Mouse (Mus musculus) limb, embryonic 13.5 days (tissue): ENCODE measurements around the gene Fmo5. TPM values are rescaled to one million over a fixed set of nuclear protein-coding genes. Genes with fewer than 3 reads are reported as not detected.

ENCODE experiments used
- ATAC-seq: fragments of 200-750 bp; cut with Nextera tagmentation; 2 replicates; pipeline ENCODE4 v1.8.0; 2017; ENCODE audit warnings: low read depth, moderate number of reproducible peaks, moderate TSS enrichment; ENCODE audit not compliant: low FRiP score
- H3K27ac ChIP-seq: fragments of 300-500 bp; sonication (generic); 2 replicates; pipeline ENCODE4 v1.5.1; 2015; ENCODE audit warnings: inconsistent platforms, mild to moderate bottlenecking, moderate library complexity
- H3K27me3 ChIP-seq: fragments of 300-500 bp; sonication (generic); 2 replicates; pipeline ENCODE4 v1.6.1; 2015; ENCODE audit warnings: mild to moderate bottlenecking, inconsistent platforms
- H3K36me3 ChIP-seq: fragments of 300-500 bp; sonication (generic); 2 replicates; pipeline ENCODE4 v1.6.1; 2015; ENCODE audit warnings: inconsistent platforms, mild to moderate bottlenecking, moderate library complexity
- H3K4me1 ChIP-seq: fragments of 300-500 bp; sonication (generic); 2 replicates; pipeline ENCODE4 v1.6.1; 2015; ENCODE audit warnings: inconsistent platforms
- H3K4me2 ChIP-seq: fragments of 300-500 bp; sonication (generic); replicated peaks from 2 replicates; pipeline ENCODE4 v1.6.1; 2015; ENCODE audit warnings: inconsistent platforms, mild to moderate bottlenecking, moderate library complexity
- H3K4me3 ChIP-seq: fragments of 300-500 bp; sonication (generic); 2 replicates; pipeline ENCODE4 v1.5.1; 2015; ENCODE audit warnings: moderate library complexity, mild to moderate bottlenecking, inconsistent platforms
- H3K9ac ChIP-seq: fragments of 300-500 bp; sonication (generic); 2 replicates; pipeline ENCODE4 v1.6.1; 2015; ENCODE audit warnings: mild to moderate bottlenecking, inconsistent platforms
- H3K9me3 ChIP-seq: fragments of 300-500 bp; sonication (generic); 2 replicates; pipeline ENCODE4 v1.6.1; 2016; ENCODE audit warnings: inconsistent platforms
- WGBS: fragments of 180-500 bp; shearing (Covaris S2); methylation state at CpG from one replicate; pipeline ENCODE4 v1.1.7; 2015; 5-methylcytosine and 5-hydroxymethylcytosine counted together
- polyA plus RNA-seq: library from polyadenylated mRNA; unstranded; fragments of >200 nt; fragmentation: Nextera tagmentation; extraction: Ambion mirVana; gene quantifications from 2 replicates; pipeline ENCODE4 v1.2.1, GENCODE M21; 2015

Fmo5 gene
- polyA plus RNA-seq, 1 experiment from 2014 or later = 2.0 TPM

GRCm38 (mm10) chr3:97683560-97684195 is 55.1 kb downstream of the Fmo5 start:
- 8% methylated on average over 16 of the region's 16 CpGs for WGBS
- Histone ChIP-seq H3K27me3 (peaks cover 39% of the 10 kb centered on the region), H3K9ac (no peak overlapping the region), H3K27ac (no peak overlapping the region), H3K4me3 (no peak overlapping the region), H3K36me3 (no peaks in the 10 kb centered on the region), H3K9me3 (no peaks in the 10 kb centered on the region), H3K4me1 (peaks cover 16% of the 10 kb centered on the region), H3K4me2 (peak overlapping the region; percentile 42)
- 0 out of 2 replicates have a peak, but pooled peaks have one; percentile 21 for ATAC-seq

- Histone ChIP-seq H3K36me3 (no peaks in the 10 kb centered on the region), H3K4me1 (peaks cover 12% of the 10 kb centered on the region), H3K27ac (no peak overlapping the region), H3K4me2 (no peak overlapping the region), H3K4me3 (no peak overlapping the region), H3K27me3 (peaks cover 30% of the 10 kb centered on the region), H3K9ac (no peak overlapping the region), H3K9me3 (no peaks in the 10 kb centered on the region)
- ATAC-seq = no peak
- WGBS = 86% methylated on average over 4 of the region's 4 CpGs
Measured at GRCm38 (mm10) chr3:97686372-97687117, 57.9 kb downstream of the Fmo5 start.

GRCm38 (mm10) chr3:97689289-97689688 is 60.7 kb downstream of the Fmo5 start:
- Histone ChIP-seq H3K4me3 (no peak overlapping the region), H3K27me3 (peaks cover 10% of the 10 kb centered on the region), H3K4me2 (no peak overlapping the region), H3K4me1 (0 out of 2 replicates have a peak, but pooled peaks cover 5% of the 10 kb centered on the region), H3K9me3 (no peaks in the 10 kb centered on the region), H3K36me3 (no peaks in the 10 kb centered on the region), H3K9ac (no peak overlapping the region), H3K27ac (no peak overlapping the region)
- no peak for ATAC-seq
- WGBS = 72% methylated on average over 2 of the region's 2 CpGs

GRCm38 (mm10) chr3:97690590-97690989 is 62.0 kb downstream of the Fmo5 start:
- ATAC-seq = no peak
- 0 out of 2 replicates have a peak, but pooled peaks cover 5% of the 10 kb centered on the region for H3K27me3 ChIP-seq
- WGBS = 57% methylated on average over 7 of the region's 7 CpGs

GRCm38 (mm10) chr3:97691443-97692017 is 62.9 kb downstream of the Fmo5 start:
- no peaks in the 10 kb centered on the region for H3K36me3 ChIP-seq
- no peak overlapping the region for H3K4me3 ChIP-seq
- 0 out of 2 replicates have a peak, but pooled peaks cover 5% of the 10 kb centered on the region for H3K4me1 ChIP-seq
- 0 out of 2 replicates have a peak, but pooled peaks cover under 1% of the 10 kb centered on the region for H3K27me3 ChIP-seq
- ATAC-seq = no peak
- H3K9ac ChIP-seq = no peak overlapping the region
- no peaks in the 10 kb centered on the region for H3K9me3 ChIP-seq
- WGBS = 72% methylated on average over 12 of the region's 12 CpGs
- H3K4me2 ChIP-seq = no peak overlapping the region
- H3K27ac ChIP-seq = no peak overlapping the region

More at GRCm38 (mm10) chr3:97690590-97690989, 62.0 kb downstream of the Fmo5 start:
- H3K36me3 ChIP-seq = no peaks in the 10 kb centered on the region
- H3K4me2 ChIP-seq = no peak overlapping the region
- H3K9ac ChIP-seq = no peak overlapping the region
- no peaks in the 10 kb centered on the region for H3K9me3 ChIP-seq
- H3K4me1 ChIP-seq = 0 out of 2 replicates have a peak, but pooled peaks cover 5% of the 10 kb centered on the region
- no peak overlapping the region for H3K27ac ChIP-seq
- no peak overlapping the region for H3K4me3 ChIP-seq

GRCm38 (mm10) chr3:97693806-97694205 is 65.2 kb downstream of the Fmo5 start:
- H3K9me3 ChIP-seq = no peaks in the 10 kb centered on the region
- no peak for ATAC-seq
- H3K27ac ChIP-seq = no peak overlapping the region
- H3K27me3 ChIP-seq = no peaks in the 10 kb centered on the region
- WGBS = 87% methylated on average over 6 of the region's 6 CpGs
- no peak overlapping the region for H3K4me2 ChIP-seq
- 0 out of 2 replicates have a peak, but pooled peaks cover 5% of the 10 kb centered on the region for H3K4me1 ChIP-seq
- H3K9ac ChIP-seq = no peak overlapping the region
- no peak overlapping the region for H3K4me3 ChIP-seq
- H3K36me3 ChIP-seq = no peaks in the 10 kb centered on the region

GRCm38 (mm10) chr3:97696866-97697265 is 68.3 kb downstream of the Fmo5 start:
- 83% methylated on average over 9 of the region's 9 CpGs for WGBS
- Histone ChIP-seq H3K9me3 (no peaks in the 10 kb centered on the region), H3K4me2 (no peak overlapping the region), H3K4me1 (no peaks in the 10 kb centered on the region), H3K9ac (no peak overlapping the region), H3K36me3 (no peaks in the 10 kb centered on the region), H3K27me3 (no peaks in the 10 kb centered on the region), H3K27ac (no peak overlapping the region), H3K4me3 (no peak overlapping the region)
- ATAC-seq = no peak

GRCm38 (mm10) chr3:97697291-97697690 is 68.7 kb downstream of the Fmo5 start:
- Histone ChIP-seq H3K27me3 (no peaks in the 10 kb centered on the region), H3K4me3 (no peak overlapping the region), H3K9ac (no peak overlapping the region), H3K4me2 (no peak overlapping the region), H3K27ac (no peak overlapping the region), H3K36me3 (no peaks in the 10 kb centered on the region), H3K9me3 (no peaks in the 10 kb centered on the region), H3K4me1 (no peaks in the 10 kb centered on the region)
- no peak for ATAC-seq
- 69% methylated on average over 9 of the region's 9 CpGs for WGBS

GRCm38 (mm10) chr3:97699061-97699460 is 70.5 kb downstream of the Fmo5 start:
- Histone ChIP-seq H3K27ac (no peak overlapping the region), H3K4me1 (no peaks in the 10 kb centered on the region), H3K4me2 (no peak overlapping the region), H3K9ac (no peak overlapping the region), H3K27me3 (no peaks in the 10 kb centered on the region), H3K36me3 (no peaks in the 10 kb centered on the region), H3K4me3 (no peak overlapping the region), H3K9me3 (no peaks in the 10 kb centered on the region)
- 81% methylated on average over 3 of the region's 3 CpGs for WGBS
- no peak for ATAC-seq

- Histone ChIP-seq H3K27ac (no peak overlapping the region), H3K9ac (no peak overlapping the region), H3K27me3 (no peaks in the 10 kb centered on the region), H3K4me1 (no peaks in the 10 kb centered on the region), H3K4me2 (no peak overlapping the region), H3K9me3 (no peaks in the 10 kb centered on the region), H3K4me3 (no peak overlapping the region), H3K36me3 (no peaks in the 10 kb centered on the region)
- WGBS = 48% methylated on average over 3 of the region's 3 CpGs
- ATAC-seq = no peak
Measured at GRCm38 (mm10) chr3:97701198-97701597, 72.6 kb downstream of the Fmo5 start.

- 91% methylated on average over 11 of the region's 11 CpGs for WGBS
- Histone ChIP-seq H3K4me1 (no peaks in the 10 kb centered on the region), H3K27me3 (no peaks in the 10 kb centered on the region), H3K9me3 (no peaks in the 10 kb centered on the region), H3K36me3 (no peaks in the 10 kb centered on the region), H3K9ac (no peak overlapping the region), H3K4me2 (no peak overlapping the region), H3K4me3 (no peak overlapping the region), H3K27ac (no peak overlapping the region)
- no peak for ATAC-seq
Measured at GRCm38 (mm10) chr3:97702448-97703080, 74.0 kb downstream of the Fmo5 start.
